Mouse (Mus musculus) heart, postnatal 14 days (tissue): ENCODE results near the gene Celsr2. TPM values are rescaled to one million over a fixed set of nuclear protein-coding genes. Genes with fewer than 3 reads are reported as not detected.

Source experiments
- total RNA-seq, 2 experiments: library from RNA; stranded (reverse); gene quantifications; 2 replicates each; pipeline ENCODE4 v1.2.3; 2021

The Celsr2 gene
- total RNA-seq, 2 experiments from 2014 or later, result 5.4 to 5.9 TPM

Other genes with a start within 250 kb of the Celsr2 start
- 10 to 100 TPM in 1 of 2 experiments, 1 to 10 TPM in 1; 9.0 to 10.1 TPM for gene Amigo1, start 229.2 kb downstream of the Celsr2 start, total RNA-seq
- 1 to 10 TPM; 5.0 to 5.1 TPM for gene Cyb561d1, start 214.3 kb downstream of the Celsr2 start, total RNA-seq
- gene Atxn7l2, start 204.6 kb downstream of the Celsr2 start, total RNA-seq, result 1 to 10 TPM; 2.9 to 3.0 TPM
- under 1 TPM; 0.36 to 0.46 TPM for gene Sypl2, start 188.9 kb downstream of the Celsr2 start, total RNA-seq
- 10 to 100 TPM; 58.9 to 62.4 TPM for gene Psma5, start 158.6 kb downstream of the Celsr2 start, total RNA-seq
- gene Sort1, start 131.5 kb downstream of the Celsr2 start, total RNA-seq, result 10 to 100 TPM; 19.8 to 24.1 TPM
- gene Mybphl, start 50.6 kb downstream of the Celsr2 start, total RNA-seq, result 10 to 100 TPM; 18.9 to 53.7 TPM
- 1 to 10 TPM; 1.1 to 1.7 TPM for gene Psrc1, start 31.7 kb downstream of the Celsr2 start, total RNA-seq
- 10 to 100 TPM; 77.8 to 81.7 TPM for gene Sars, start 29.7 kb upstream of the Celsr2 start, total RNA-seq
- gene 1700013F07Rik, start 118.6 kb upstream of the Celsr2 start, total RNA-seq, result not detected
- gene 5330417C22Rik, start 121.0 kb upstream of the Celsr2 start, total RNA-seq, result under 1 TPM; 0.24 to 0.81 TPM
- 10 to 100 TPM; 25.4 to 25.6 TPM for gene Tmem167b, start 146.9 kb upstream of the Celsr2 start, total RNA-seq
- 10 to 100 TPM; 17.3 to 17.8 TPM for gene Taf13, start 156.1 kb upstream of the Celsr2 start, total RNA-seq
- 1 to 10 TPM; 8.9 to 9.0 TPM for gene Wdr47, start 175.7 kb upstream of the Celsr2 start, total RNA-seq
- gene Clcc1, start 238.4 kb upstream of the Celsr2 start, total RNA-seq, result 10 to 100 TPM; 35.5 to 36.0 TPM